ENCODE assay signal across 8 mouse cellular contexts in the genomic region with DNA sequence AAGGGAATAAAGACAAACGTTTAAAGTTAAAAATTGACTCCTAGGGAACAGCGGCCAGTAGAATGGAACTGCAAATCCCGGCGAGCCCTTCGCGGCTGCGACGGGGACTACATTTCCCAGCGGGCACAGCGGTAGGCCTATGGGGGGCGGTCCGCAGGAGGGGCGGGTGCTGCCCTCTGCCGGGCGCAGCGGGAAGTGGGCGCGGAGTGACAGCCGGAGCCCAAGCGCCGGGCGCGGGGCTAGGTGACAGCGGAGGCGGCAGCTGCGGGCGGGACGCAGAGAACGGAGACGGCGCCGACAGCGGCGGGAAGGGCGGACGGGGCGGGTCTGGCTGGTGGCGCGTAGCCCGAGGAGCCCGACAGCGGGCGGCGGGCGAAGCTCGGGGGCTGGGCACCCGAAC. TPM values are rescaled to one million over a fixed set of nuclear protein-coding genes. Genes with fewer than 3 reads are reported as not detected.
DNase-seq lines count a peak whose midpoint lies in the region; ATAC-seq and TF ChIP-seq lines count a peak whose summit lies in the region.

A gene (plus strand): TSS at position 175 of the 400 bp plus-strand sequence.

- TF ChIP-seq POLR2A in kidney, adult 2 months (IDR thresholded peaks at IDR 0.05; ENCODE audit: low read depth, low read length): peak; percentile 17
- TF ChIP-seq POLR2A in small intestine, adult 2 months (IDR thresholded peaks at IDR 0.05; ENCODE audit: low read depth, low read length): peak; percentile 77; the same call in 1 of the 2 replicates

- peaks cover 17% of the 10 kb centered on the region for H3K4me1 ChIP-seq in embryonic facial prominence, embryonic 13.5 days
- H3K4me1 ChIP-seq in kidney, adult 2 months (ENCODE audit: control insufficient read depth, insufficient read depth, low read length): 0 out of 2 replicates have a peak, but pooled peaks cover 9% of the 10 kb centered on the region
- H3K4me1 ChIP-seq in limb, embryonic 11.5 days (ENCODE audit: control insufficient read depth, insufficient read depth, low read length): peaks cover 20% of the 10 kb centered on the region
- peaks cover 29% of the 10 kb centered on the region for H3K4me1 ChIP-seq in midbrain, embryonic 13.5 days (replicated peaks)
- peaks cover 16% of the 10 kb centered on the region for H3K4me1 ChIP-seq in small intestine, adult 2 months (ENCODE audit: control insufficient read depth, insufficient read depth, insufficient read length, low read length)

- H3K9ac ChIP-seq in embryonic facial prominence, embryonic 13.5 days: peak within 1 kb of the TSS; percentile 77
- peak within 1 kb of the TSS; percentile 38 for H3K9ac ChIP-seq in limb, embryonic 11.5 days (ENCODE audit: low read length)
- peak within 1 kb of the TSS; percentile 51 for H3K9ac ChIP-seq in midbrain, embryonic 13.5 days (replicated peaks)

- peak within 1 kb of the TSS; percentile 73 for H3K4me3 ChIP-seq in embryonic facial prominence, embryonic 13.5 days
- H3K4me3 ChIP-seq in kidney, adult 2 months (ENCODE audit: insufficient read depth, low read depth, low read length): peak within 1 kb of the TSS; percentile 86
- peak within 1 kb of the TSS; percentile 59 for H3K4me3 ChIP-seq in limb, embryonic 11.5 days (ENCODE audit: low read depth, low read length)
- peak within 1 kb of the TSS; percentile 48 for H3K4me3 ChIP-seq in midbrain, embryonic 13.5 days (replicated peaks)
- H3K4me3 ChIP-seq in small intestine, adult 2 months (ENCODE audit: low read depth, low read length): peak within 1 kb of the TSS; percentile 98

- WGBS in embryonic facial prominence, embryonic 13.5 days: under 1% methylated on average over 47 of the region's 47 CpGs
- 1% methylated on average over 45 of the region's 47 CpGs for WGBS in kidney, adult 2 months
- under 1% methylated on average over 46 of the region's 47 CpGs for WGBS in limb, embryonic 11.5 days
- WGBS in midbrain, embryonic 13.5 days: under 1% methylated on average over 41 of the region's 47 CpGs
- WGBS in small intestine, adult 2 months: 2% methylated on average over 44 of the region's 47 CpGs

- TF ChIP-seq CTCF in kidney, adult 2 months (conservative IDR thresholded peaks at IDR 0.05; ENCODE audit: insufficient read depth, insufficient read length, low read depth, low read length): peak; percentile 78
- TF ChIP-seq CTCF in small intestine, adult 2 months (IDR thresholded peaks at IDR 0.05; ENCODE audit: extremely low read depth, insufficient read length, insufficient replicate concordance, low read depth, low read length): peak; percentile 91

- H3K27ac ChIP-seq in embryonic facial prominence, embryonic 13.5 days: peak within 1 kb of the TSS; percentile 69
- peak within 1 kb of the TSS; percentile 96 for H3K27ac ChIP-seq in kidney, adult 2 months (ENCODE audit: insufficient read depth, low read depth, low read length)
- H3K27ac ChIP-seq in limb, embryonic 11.5 days (replicated peaks; ENCODE audit: low read depth, low read length): no peak within 1 kb of the TSS
- H3K27ac ChIP-seq in midbrain, embryonic 13.5 days: no peak within 1 kb of the TSS
- peak within 1 kb of the TSS; percentile 87 for H3K27ac ChIP-seq in small intestine, adult 2 months (ENCODE audit: insufficient read depth, low read depth, low read length)

- H3K9me3 ChIP-seq in embryonic facial prominence, embryonic 13.5 days: no peaks in the 10 kb centered on the region
- no peaks in the 10 kb centered on the region for H3K9me3 ChIP-seq in limb, embryonic 11.5 days (ENCODE audit: control insufficient read depth, low read length)
- no peaks in the 10 kb centered on the region for H3K9me3 ChIP-seq in midbrain, embryonic 13.5 days

- peaks cover 21% of the 10 kb centered on the region for H3K27me3 ChIP-seq in embryonic facial prominence, embryonic 13.5 days
- no peaks in the 10 kb centered on the region for H3K27me3 ChIP-seq in kidney, adult 2 months (replicated peaks; ENCODE audit: control insufficient read depth, insufficient read depth, low read length)
- H3K27me3 ChIP-seq in limb, embryonic 11.5 days (ENCODE audit: control insufficient read depth, insufficient read depth, low read length): peaks cover 5% of the 10 kb centered on the region; the same call in 1 of the 2 replicates
- H3K27me3 ChIP-seq in midbrain, embryonic 13.5 days: peaks cover 35% of the 10 kb centered on the region
- no peaks in the 10 kb centered on the region for H3K27me3 ChIP-seq in small intestine, adult 2 months (ENCODE audit: control insufficient read depth, insufficient read depth, low read length)

- H3K36me3 ChIP-seq in embryonic facial prominence, embryonic 13.5 days: no peaks in the 10 kb centered on the region
- no peaks in the 10 kb centered on the region for H3K36me3 ChIP-seq in kidney, adult 2 months (ENCODE audit: control insufficient read depth, insufficient read depth, low read length)
- no peaks in the 10 kb centered on the region for H3K36me3 ChIP-seq in limb, embryonic 11.5 days (ENCODE audit: control insufficient read depth, insufficient read depth, low read length)
- no peaks in the 10 kb centered on the region for H3K36me3 ChIP-seq in midbrain, embryonic 13.5 days
- no peaks in the 10 kb centered on the region for H3K36me3 ChIP-seq in small intestine, adult 2 months (ENCODE audit: control insufficient read depth, insufficient read depth, low read length)

- peak; percentile 73 for ATAC-seq in embryonic facial prominence, embryonic 13.5 days (ENCODE audit: insufficient number of reproducible peaks, insufficient read depth, low FRiP score, low TSS enrichment, low read depth)
- ATAC-seq in limb, embryonic 11.5 days (ENCODE audit: insufficient number of reproducible peaks, low FRiP score, low TSS enrichment, low read depth): peak; percentile 59
- ATAC-seq in midbrain, embryonic 13.5 days: peak; percentile 85

- peak; percentile 89 for DNase-seq in 3T3-L1 (ENCODE audit: low read depth, low spot score)
- DNase-seq in adrenal gland, postnatal 4 days (ENCODE audit: low spot score in 2 of 2): peak; percentile 93 to 99
- peak; percentile 97 to 98 for DNase-seq in heart, adult 18-20 months
- peak; percentile 98 for DNase-seq in kidney, adult 2 months
- peak; percentile 97 for DNase-seq in limb, embryonic 11.5 days (ENCODE audit: low spot score)

- H3K4me2 ChIP-seq in embryonic facial prominence, embryonic 13.5 days: peak within 1 kb of the TSS; percentile 98
- H3K4me2 ChIP-seq in limb, embryonic 11.5 days (ENCODE audit: low read depth, severe bottlenecking): peak within 1 kb of the TSS; percentile 100
- peak within 1 kb of the TSS; percentile 78 for H3K4me2 ChIP-seq in midbrain, embryonic 13.5 days (replicated peaks)

RNA-seq across cellular contexts. Expression of the gene that starts here (rescaled TPM):
- 10 to 100 TPM; 22.1 to 22.3 TPM for total RNA-seq in adrenal gland, postnatal 4 days (2021)
- 6.7 and 6.8 TPM in 2 replicates for polyA plus RNA-seq in embryonic facial prominence, embryonic 13.5 days (2015; fragmentation: Nextera tagmentation; extraction: Ambion mirVana)
- total RNA-seq in heart, adult 18-20 months (2021): 10 to 100 TPM; 35.0 to 40.0 TPM
- polyA plus RNA-seq in kidney, adult 2 months (2012; rRNA removed): 35.0 and 36.4 TPM in 2 replicates
- polyA plus RNA-seq in limb, embryonic 11.5 days (2014; fragmentation: Nextera tagmentation; extraction: Ambion mirVana): 3.7 and 5.6 TPM in 2 replicates
- polyA plus RNA-seq in midbrain, embryonic 13.5 days (2015; fragmentation: Nextera tagmentation; extraction: Ambion mirVana): 1.8 and 2.0 TPM in 2 replicates
- polyA plus RNA-seq in small intestine, adult 2 months (2012; rRNA removed): 27.5 and 60.3 TPM in 2 replicates

Comparison
In these comparisons a context has a peak if more than half of its experiments do, and no peak if none do; other contexts are left out.
1. H3K27ac ChIP-seq: peak in embryonic facial prominence, embryonic 13.5 days (single experiment), kidney, adult 2 months (single experiment) and small intestine, adult 2 months (single experiment); none in limb, embryonic 11.5 days (single experiment) and midbrain, embryonic 13.5 days (single experiment).
2. H3K4me3 ChIP-seq: peak in every context shown above with its lines; median percentile 98 in small intestine, adult 2 months; 86 in kidney, adult 2 months; 73 in embryonic facial prominence, embryonic 13.5 days; 59 in limb, embryonic 11.5 days; 48 in midbrain, embryonic 13.5 days.
3. Peak in every context shown above with its lines, with median percentiles within 50 percentile points of each other: DNase-seq, ATAC-seq, H3K4me2 ChIP-seq and H3K9ac ChIP-seq.